Mouse (Mus musculus) hindbrain, embryonic 11.5 days (tissue): ENCODE data around the gene Kmt2c. TPM values are rescaled to one million over a fixed set of nuclear protein-coding genes. Genes with fewer than 3 reads are reported as not detected.
A peak's percentile ranks its signal among the peaks of the same experiment; 100 is the strongest.

Experiments
- ATAC-seq: fragments of 200-750 bp; cut with Nextera tagmentation; 2 replicates; pipeline ENCODE4 v1.8.0; 2017; ENCODE audit warnings: mild to moderate bottlenecking, moderate TSS enrichment, moderate library complexity; ENCODE audit not compliant: low FRiP score
- DNase-seq: peaks from one replicate; pipeline ENCODE4 v3.0.0-alpha.2; 2015; ENCODE audit warnings: low spot score
- H3K27ac ChIP-seq: fragments of 300-500 bp; sonication (generic); 2 replicates; pipeline ENCODE4 v1.5.1; 2014; ENCODE audit warnings: mild to moderate bottlenecking, low read depth, low read length
- H3K27me3 ChIP-seq: fragments of 300-500 bp; sonication (generic); 2 replicates; pipeline ENCODE4 v1.6.1; 2014; ENCODE audit warnings: mild to moderate bottlenecking, low read length, moderate library complexity, mixed read lengths; ENCODE audit not compliant: control insufficient read depth, insufficient read depth
- H3K36me3 ChIP-seq: fragments of 300-500 bp; sonication (generic); 2 replicates; pipeline ENCODE4 v1.6.1; 2014; ENCODE audit warnings: mild to moderate bottlenecking, low read length, moderate library complexity, mixed read lengths; ENCODE audit not compliant: control insufficient read depth, insufficient read depth
- H3K4me1 ChIP-seq: fragments of 300-500 bp; sonication (generic); replicated peaks from 2 replicates; pipeline ENCODE4 v1.6.1; 2014; ENCODE audit warnings: low read length, mixed read lengths; ENCODE audit not compliant: control insufficient read depth, insufficient read depth
- H3K4me2 ChIP-seq: fragments of 300-500 bp; sonication (generic); replicated peaks from 2 replicates; pipeline ENCODE4 v1.6.1; 2014; ENCODE audit warnings: mild to moderate bottlenecking, low read depth, low read length
- H3K4me3 ChIP-seq: fragments of 300-500 bp; sonication (generic); 2 replicates; pipeline ENCODE4 v1.5.1; 2014; ENCODE audit warnings: low read depth, low read length
- H3K9ac ChIP-seq: fragments of 300-500 bp; sonication (generic); 2 replicates; pipeline ENCODE4 v1.6.1; 2014; ENCODE audit warnings: low read depth, low read length
- H3K9me3 ChIP-seq: fragments of 300-500 bp; sonication (generic); 2 replicates; pipeline ENCODE4 v1.6.1; 2016; ENCODE audit warnings: low read length; ENCODE audit not compliant: control insufficient read depth
- WGBS: fragments of 180-500 bp; shearing (Covaris S2); extraction: QIAGEN DNeasy Blood & Tissue Kit; methylation state at CpG from one replicate; pipeline ENCODE4 v1.1.7; 2014; 5-methylcytosine and 5-hydroxymethylcytosine counted together
- polyA plus RNA-seq: library from polyadenylated mRNA; unstranded; fragments of >200 nt; fragmentation: Nextera tagmentation; extraction: Ambion mirVana; gene quantifications from 2 replicates; pipeline ENCODE4 v1.2.1, GENCODE M21; 2014

Kmt2c gene
- polyA plus RNA-seq, 1 experiment from 2014 or later = 31.6 TPM

DNA sequence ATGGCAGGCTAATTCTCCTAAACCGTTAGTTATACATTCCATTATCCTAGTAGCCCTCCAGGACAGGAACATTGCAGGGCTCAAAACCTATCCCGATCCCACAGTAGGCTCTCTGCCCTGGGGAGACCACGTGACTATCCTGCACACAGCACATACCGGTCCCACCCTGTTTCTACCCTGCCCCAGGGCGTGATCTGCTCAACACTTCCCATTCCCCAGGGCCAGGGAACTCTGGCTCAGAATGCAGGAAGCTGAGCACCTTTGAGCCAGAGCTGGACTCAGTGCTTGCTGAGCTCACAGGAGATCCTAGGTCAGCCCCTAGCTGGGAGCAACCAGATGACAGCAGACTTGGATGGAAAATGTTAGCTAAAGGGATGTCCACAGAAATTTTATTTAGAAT is 27.5 kb upstream of the Kmt2c start:
- Histone ChIP-seq H3K36me3 (no peaks in the 10 kb centered on the region), H3K9me3 (no peaks in the 10 kb centered on the region), H3K27me3 (no peaks in the 10 kb centered on the region), H3K9ac (no peak overlapping the region), H3K4me2 (no peak overlapping the region), H3K4me3 (no peak overlapping the region), H3K27ac (no peak overlapping the region), H3K4me1 (no peaks in the 10 kb centered on the region)
- WGBS = 48% methylated on average over 5 of the region's 5 CpGs
- DNase-seq (no peak), ATAC-seq (no peak)

- H3K4me1 ChIP-seq = no peaks in the 10 kb centered on the region
- no peaks in the 10 kb centered on the region for H3K27me3 ChIP-seq
- H3K36me3 ChIP-seq = no peaks in the 10 kb centered on the region
- H3K4me3 ChIP-seq = no peak overlapping the region
- no peak overlapping the region for H3K27ac ChIP-seq
- H3K4me2 ChIP-seq = no peak overlapping the region
- 79% methylated on average over 5 of the region's 5 CpGs for WGBS
- DNase-seq = no peak
- ATAC-seq = no peak
- no peaks in the 10 kb centered on the region for H3K9me3 ChIP-seq
- H3K9ac ChIP-seq = no peak overlapping the region
Measured at GRCm38 (mm10) chr5:25521461-25521860, 22.9 kb upstream of the Kmt2c start.

GRCm38 (mm10) chr5:25519820-25520219 is 21.2 kb upstream of the Kmt2c start:
- 87% methylated on average over 3 of the region's 3 CpGs for WGBS
- H3K9ac ChIP-seq = no peak overlapping the region
- ATAC-seq = no peak

DNA sequence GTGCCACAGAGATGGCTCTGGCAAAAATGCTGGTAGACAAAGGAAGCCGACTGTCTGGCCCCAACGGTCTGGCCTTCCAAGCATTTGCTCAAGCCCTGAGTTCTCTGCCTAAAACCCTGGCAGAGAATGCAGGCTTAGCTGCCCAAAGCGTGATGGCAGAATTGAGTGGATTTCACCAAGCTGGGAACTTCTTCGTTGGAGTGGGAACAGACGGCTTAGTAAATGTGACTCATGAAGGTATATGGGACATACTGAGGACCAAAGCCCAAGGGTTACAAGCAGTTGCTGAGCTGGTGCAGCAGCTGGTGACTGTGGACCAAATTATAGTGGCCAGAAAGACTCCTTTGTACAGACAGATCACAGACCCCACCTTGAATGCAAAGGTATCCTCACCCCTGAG is 19.0 kb upstream of the Kmt2c start:
- no peaks in the 10 kb centered on the region for H3K27me3 ChIP-seq
- DNase-seq (no peak), ATAC-seq (no peak)
- H3K4me1 ChIP-seq = no peaks in the 10 kb centered on the region
- no peaks in the 10 kb centered on the region for H3K9me3 ChIP-seq
- H3K9ac ChIP-seq = no peak overlapping the region
- H3K27ac ChIP-seq = no peak overlapping the region
- H3K4me2 ChIP-seq = no peak overlapping the region
- WGBS = 85% methylated on average over 5 of the region's 5 CpGs
- H3K4me3 ChIP-seq = no peak overlapping the region
- H3K36me3 ChIP-seq = no peaks in the 10 kb centered on the region

More at GRCm38 (mm10) chr5:25519820-25520219, 21.2 kb upstream of the Kmt2c start:
- Histone ChIP-seq H3K27me3 (no peaks in the 10 kb centered on the region), H3K9me3 (no peaks in the 10 kb centered on the region), H3K27ac (no peak overlapping the region), H3K4me1 (no peaks in the 10 kb centered on the region), H3K4me2 (no peak overlapping the region), H3K36me3 (no peaks in the 10 kb centered on the region), H3K4me3 (no peak overlapping the region)
- DNase-seq = no peak

GRCm38 (mm10) chr5:25516301-25516895 is 17.8 kb upstream of the Kmt2c start:
- Histone ChIP-seq H3K4me2 (no peak overlapping the region), H3K4me3 (no peak overlapping the region), H3K9ac (no peak overlapping the region), H3K27ac (no peak overlapping the region), H3K36me3 (no peaks in the 10 kb centered on the region), H3K9me3 (no peaks in the 10 kb centered on the region), H3K4me1 (no peaks in the 10 kb centered on the region), H3K27me3 (no peaks in the 10 kb centered on the region)
- 92% methylated on average over 11 of the region's 11 CpGs for WGBS
- DNase-seq = no peak
- ATAC-seq = no peak

- Histone ChIP-seq H3K4me2 (no peak within 1 kb of the TSS), H3K36me3 (no peaks in the 10 kb centered on the region), H3K9ac (no peak within 1 kb of the TSS), H3K4me3 (no peak within 1 kb of the TSS), H3K4me1 (no peaks in the 10 kb centered on the region), H3K27me3 (no peaks in the 10 kb centered on the region), H3K9me3 (no peaks in the 10 kb centered on the region), H3K27ac (no peak within 1 kb of the TSS)
- WGBS = 90% methylated on average over 5 of the region's 5 CpGs
- DNase-seq = no peak
- ATAC-seq = no peak
Measured at GRCm38 (mm10) chr5:25515767-25516166, 17.2 kb upstream of the Kmt2c start, which contains the start of gene Cct8l1. Gene Cct8l1, plus strand, starts transcription at chr5:25516067.

GRCm38 (mm10) chr5:25506041-25506440 is 7.5 kb upstream of the Kmt2c start:
- H3K4me1 ChIP-seq = no peaks in the 10 kb centered on the region
- no peaks in the 10 kb centered on the region for H3K9me3 ChIP-seq
- no peak for ATAC-seq

GRCm38 (mm10) chr5:25500686-25501085 is 2.1 kb upstream of the Kmt2c start:
- no peaks in the 10 kb centered on the region for H3K27me3 ChIP-seq
- H3K36me3 ChIP-seq = no peaks in the 10 kb centered on the region
- no peak overlapping the region for H3K27ac ChIP-seq
- no peak overlapping the region for H3K9ac ChIP-seq
- H3K4me1 ChIP-seq = no peaks in the 10 kb centered on the region
- ATAC-seq (no peak), DNase-seq (peak; percentile 4)
- WGBS = 72% methylated on average over 7 of the region's 7 CpGs
- H3K4me2 ChIP-seq = peak overlapping the region; percentile 55; the same call in 1 of the 2 replicates
- no peak overlapping the region for H3K4me3 ChIP-seq
- no peaks in the 10 kb centered on the region for H3K9me3 ChIP-seq

More at GRCm38 (mm10) chr5:25506041-25506440, 7.5 kb upstream of the Kmt2c start:
- Histone ChIP-seq H3K4me2 (no peak overlapping the region), H3K27ac (no peak overlapping the region), H3K4me3 (no peak overlapping the region), H3K36me3 (no peaks in the 10 kb centered on the region), H3K27me3 (no peaks in the 10 kb centered on the region), H3K9ac (no peak overlapping the region)
- DNase-seq = no peak
- WGBS = 87% methylated on average over 5 of the region's 5 CpGs
